Mouse (Mus musculus) myocyte (in vitro differentiated cells): ENCODE results near the gene Rbbp4. TPM values are rescaled to one million over a fixed set of nuclear protein-coding genes. Genes with fewer than 3 reads are reported as not detected.

ENCODE experiments used
- H3K27me3 ChIP-seq: one replicate; pipeline ENCODE4 v1.6.1; 2011; ENCODE audit not compliant: control insufficient read depth, insufficient read depth, insufficient read length
- H3K36me3 ChIP-seq: one replicate; pipeline ENCODE4 v1.6.1; 2011; ENCODE audit not compliant: control insufficient read depth, insufficient read depth
- H3K4me2 ChIP-seq: one replicate; pipeline ENCODE4 v1.6.1; 2011; ENCODE audit warnings: low read depth, control low read depth
- H3K4me3 ChIP-seq: one replicate; pipeline ENCODE4 v1.5.1; 2011; ENCODE audit warnings: mild to moderate bottlenecking, control low read depth, moderate library complexity
- H3K79me2 ChIP-seq: one replicate; pipeline ENCODE4 v1.6.1; 2011; ENCODE audit not compliant: control insufficient read depth, insufficient read depth
- H3ac ChIP-seq: one replicate; pipeline ENCODE4 v1.6.1; 2011; ENCODE audit not compliant: control insufficient read depth, insufficient read length
- CEBPB ChIP-seq: IDR thresholded peaks from 2 replicates; pipeline ENCODE4 v1.6.1; 2011; ENCODE audit warnings: mild to moderate bottlenecking, moderate library complexity; ENCODE audit not compliant: poor library complexity, insufficient read depth, severe bottlenecking
- E2F4 ChIP-seq: IDR thresholded peaks from one replicate; pipeline ENCODE4 v1.6.1; 2011; ENCODE audit warnings: mild to moderate bottlenecking, control low read depth, moderate library complexity; ENCODE audit not compliant: insufficient read depth
- MAX ChIP-seq: IDR thresholded peaks from one replicate; pipeline ENCODE4 v1.6.1; 2011; ENCODE audit warnings: low read depth, mild to moderate bottlenecking, control low read depth
- MYOD1 ChIP-seq, 3 experiments: IDR thresholded peaks; one replicate each; pipeline ENCODE4 v1.6.1; 2011; ENCODE audit warnings: control low read depth in 2 of 3, low read depth in 2 of 3, mild to moderate bottlenecking in 2 of 3, moderate library complexity in 1 of 3; ENCODE audit not compliant: insufficient read length in 2 of 3, control insufficient read depth in 1 of 3
- MYOG ChIP-seq, 3 experiments: IDR thresholded peaks; one replicate each; pipeline ENCODE4 v1.6.1; 2011; ENCODE audit warnings: control low read depth in 2 of 3, low read depth in 2 of 3, mild to moderate bottlenecking in 2 of 3; ENCODE audit not compliant: insufficient read length in 2 of 3, control insufficient read depth in 1 of 3, insufficient read depth in 1 of 3
- POLR2A ChIP-seq: IDR thresholded peaks from one replicate; pipeline ENCODE4 v1.6.1; 2011; ENCODE audit warnings: low read depth, mild to moderate bottlenecking, control low read depth, moderate library complexity; ENCODE audit not compliant: insufficient read length
- POLR2AphosphoS2 ChIP-seq: IDR thresholded peaks from one replicate; pipeline ENCODE4 v1.6.1; 2011; ENCODE audit warnings: low read depth, control low read depth; ENCODE audit not compliant: insufficient read length
- REST ChIP-seq: IDR thresholded peaks from one replicate; pipeline ENCODE4 v1.6.1; 2011; ENCODE audit warnings: mild to moderate bottlenecking, control low read depth, moderate library complexity; ENCODE audit not compliant: insufficient read depth, insufficient read length
- SRF ChIP-seq: IDR thresholded peaks from one replicate; pipeline ENCODE4 v1.6.1; 2011; ENCODE audit warnings: low read depth; ENCODE audit not compliant: control insufficient read depth, insufficient read length
- TCF12 ChIP-seq: IDR thresholded peaks from one replicate; pipeline ENCODE4 v1.6.1; 2011; ENCODE audit warnings: mild to moderate bottlenecking, control low read depth; ENCODE audit not compliant: poor library complexity, insufficient read depth, severe bottlenecking
- TCF3 ChIP-seq: IDR thresholded peaks from one replicate; pipeline ENCODE4 v1.6.1; 2011; ENCODE audit warnings: low read depth, control low read depth; ENCODE audit not compliant: insufficient read length
- USF1 ChIP-seq: IDR thresholded peaks from one replicate; pipeline ENCODE4 v1.6.1; 2011; ENCODE audit warnings: low read depth, mild to moderate bottlenecking, control low read depth, moderate library complexity
- polyA plus RNA-seq: library from polyadenylated mRNA; unstranded; fragments of >200 nt; fragmentation: generic; extraction: Trizol; gene quantifications from one replicate; pipeline ENCODE4 v1.2.1, GENCODE M21; 2012; ENCODE audit warnings: missing spikeins

Rbbp4 gene
- polyA plus RNA-seq, 1 experiment, result 137 TPM

GRCm38 (mm10) chr4:129381148-129381547 lies 46.0 kb upstream of the Rbbp4 start:
- TF ChIP-seq REST, result no peak
- no peak for TF ChIP-seq POLR2AphosphoS2
- TF ChIP-seq TCF3, result no peak
- no peak for TF ChIP-seq MAX
- Histone ChIP-seq H3K36me3 (no peaks in the 10 kb centered on the region), H3K4me3 (no peak overlapping the region)

GRCm38 (mm10) chr4:129379805-129380204 lies 44.6 kb upstream of the Rbbp4 start:
- Histone ChIP-seq H3K36me3 (no peaks in the 10 kb centered on the region), H3K27me3 (no peaks in the 10 kb centered on the region), H3K4me2 (no peak overlapping the region), H3K79me2 (no peaks in the 10 kb centered on the region), H3ac (no peak overlapping the region), H3K4me3 (no peak overlapping the region)
- TF ChIP-seq POLR2A (no peak), MYOG (IDR thresholded peaks at IDR 0.05; ENCODE audit: control insufficient read depth in 1 of 3, insufficient read depth in 1 of 3, insufficient read length in 2 of 3, low read depth in 2 of 3) (no peak), POLR2AphosphoS2 (no peak), TCF12 (no peak)

More at GRCm38 (mm10) chr4:129381148-129381547, 46.0 kb upstream of the Rbbp4 start:
- H3K4me2 ChIP-seq, result no peak overlapping the region
- H3K79me2 ChIP-seq, result no peaks in the 10 kb centered on the region
- H3ac ChIP-seq, result no peak overlapping the region
- no peaks in the 10 kb centered on the region for H3K27me3 ChIP-seq

- Histone ChIP-seq H3K27me3 (no peaks in the 10 kb centered on the region), H3K36me3 (no peaks in the 10 kb centered on the region), H3K4me3 (peak within 1 kb of the TSS; percentile 44), H3K4me2 (peak within 1 kb of the TSS; percentile 75), H3K79me2 (no peaks in the 10 kb centered on the region), H3ac (peak within 1 kb of the TSS; percentile 24)
- TF ChIP-seq MYOD1 (IDR thresholded peaks at IDR 0.05; ENCODE audit: control insufficient read depth in 1 of 3, insufficient read length in 2 of 3, low read depth in 2 of 3), result no peak
- no peak for TF ChIP-seq TCF3
- no peak for TF ChIP-seq POLR2AphosphoS2
- no peak for TF ChIP-seq CEBPB
- no peak for TF ChIP-seq MYOG (IDR thresholded peaks at IDR 0.05; ENCODE audit: control insufficient read depth in 1 of 3, insufficient read depth in 1 of 3, insufficient read length in 2 of 3, low read depth in 2 of 3)
- TF ChIP-seq POLR2A, result no peak
- TF ChIP-seq E2F4, result no peak
- no peak for TF ChIP-seq TCF12
- TF ChIP-seq SRF, result no peak
- TF ChIP-seq REST, result no peak
- no peak for TF ChIP-seq MAX
- TF ChIP-seq USF1, result no peak
Observed at GRCm38 (mm10) chr4:129377601-129378390, 42.6 kb upstream of the Rbbp4 start, which contains the start of gene Zbtb8a. Gene Zbtb8a (minus strand): TSS chr4:129378116.

GRCm38 (mm10) chr4:129376961-129377545 lies 41.9 kb upstream of the Rbbp4 start:
- H3K79me2 ChIP-seq, result no peaks in the 10 kb centered on the region
- H3ac ChIP-seq, result peak overlapping the region; percentile 24
- H3K36me3 ChIP-seq, result no peaks in the 10 kb centered on the region
- H3K27me3 ChIP-seq, result no peaks in the 10 kb centered on the region
- TF ChIP-seq MYOG (IDR thresholded peaks at IDR 0.05; ENCODE audit: control insufficient read depth in 1 of 3, insufficient read depth in 1 of 3, insufficient read length in 2 of 3, low read depth in 2 of 3), result peak in 1 of 3 experiments; percentile 1
- TF ChIP-seq TCF12, result no peak
- peak; percentile 18 for TF ChIP-seq POLR2A
- H3K4me3 ChIP-seq, result peak overlapping the region; percentile 44
- H3K4me2 ChIP-seq, result peak overlapping the region; percentile 72

GRCm38 (mm10) chr4:129375821-129376220 lies 40.7 kb upstream of the Rbbp4 start:
- no peaks in the 10 kb centered on the region for H3K36me3 ChIP-seq
- peak; percentile 45 for TF ChIP-seq TCF3
- TF ChIP-seq E2F4, result no peak
- peak in 2 of 3 experiments; percentile 48 to 87 for TF ChIP-seq MYOG (IDR thresholded peaks at IDR 0.05; ENCODE audit: control insufficient read depth in 1 of 3, insufficient read depth in 1 of 3, insufficient read length in 2 of 3, low read depth in 2 of 3)
- peak in 2 of 3 experiments; percentile 86 to 94 for TF ChIP-seq MYOD1 (IDR thresholded peaks at IDR 0.05; ENCODE audit: control insufficient read depth in 1 of 3, insufficient read length in 2 of 3, low read depth in 2 of 3)
- no peak overlapping the region for H3ac ChIP-seq
- no peaks in the 10 kb centered on the region for H3K79me2 ChIP-seq
- peak overlapping the region; percentile 44 for H3K4me3 ChIP-seq
- no peaks in the 10 kb centered on the region for H3K27me3 ChIP-seq
- H3K4me2 ChIP-seq, result no peak overlapping the region
